Comparison of ENCODE assay signal across 8 mouse cellular contexts in the genomic region with DNA sequence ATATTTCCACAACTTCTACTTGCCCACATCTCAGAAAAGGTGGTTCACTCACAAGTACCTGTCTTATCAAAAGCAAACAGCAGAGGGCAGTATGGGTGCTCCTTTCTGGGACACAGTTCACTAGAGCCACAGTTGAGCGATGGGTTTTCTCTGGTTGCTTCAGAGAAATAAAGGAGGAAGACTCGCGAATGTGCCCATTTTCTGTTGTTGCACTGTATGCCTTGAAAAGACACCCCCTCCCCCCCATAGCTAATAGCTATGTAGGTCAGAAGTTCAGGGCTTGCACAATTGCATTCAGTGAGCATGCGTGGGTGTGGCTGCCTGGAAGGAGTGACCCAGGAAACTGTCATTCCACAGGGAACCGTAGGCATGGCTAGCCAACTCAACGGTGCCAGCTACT. TPM values are rescaled to one million over a fixed set of nuclear protein-coding genes. Genes with fewer than 3 reads are reported as not detected.
DNase-seq lines count a peak whose midpoint lies in the region; ATAC-seq and TF ChIP-seq lines count a peak whose summit lies in the region.

No protein-coding gene starts in this region.

- H3K4me2 ChIP-seq in heart, embryonic 11.5 days, result peak overlapping the region; percentile 50
- peak overlapping the region; percentile 50 for H3K4me2 ChIP-seq in kidney, embryonic 15.5 days

- H3K36me3 ChIP-seq in heart, embryonic 11.5 days (ENCODE audit: control insufficient read depth, insufficient read depth, low read length), result no peaks in the 10 kb centered on the region
- H3K36me3 ChIP-seq in kidney, embryonic 15.5 days, result no peaks in the 10 kb centered on the region

- peak; percentile 85 to 87 for DNase-seq in B cell, adult 2 months
- DNase-seq in liver, result peak; percentile 57
- peak; percentile 79 to 88 for DNase-seq in spleen, postnatal 4 days (ENCODE audit: low spot score in 2 of 2)

- peak; percentile 95 for ATAC-seq in erythroblast, adult 5-6 weeks (replicated peaks; ENCODE audit: low FRiP score, poor library complexity, severe bottlenecking)
- no peak for ATAC-seq in heart, embryonic 11.5 days (replicated peaks; ENCODE audit: insufficient number of reproducible peaks, low FRiP score, low TSS enrichment)
- peak; percentile 56; the same call in 1 of the 2 replicates for ATAC-seq in kidney, embryonic 15.5 days (replicated peaks; ENCODE audit: low FRiP score)
- ATAC-seq in monocyte, adult 5-6 weeks (replicated peaks; ENCODE audit: insufficient number of reproducible peaks, low FRiP score, low TSS enrichment, poor library complexity, severe bottlenecking), result peak; percentile 78

- 26% methylated on average over 6 of the region's 6 CpGs for WGBS in heart, embryonic 11.5 days (ENCODE audit: insufficient replicate concordance)
- WGBS in kidney, embryonic 15.5 days, result 11% methylated on average over 6 of the region's 6 CpGs

- no peak for TF ChIP-seq CTCF in bone marrow macrophage, adult 2 months (IDR thresholded peaks at IDR 0.05; ENCODE audit: low read depth, low read length)

- no peaks in the 10 kb centered on the region for H3K9me3 ChIP-seq in heart, embryonic 11.5 days (replicated peaks; ENCODE audit: control insufficient read depth, low read length)
- H3K9me3 ChIP-seq in kidney, embryonic 15.5 days (replicated peaks), result no peaks in the 10 kb centered on the region

- H3K4me3 ChIP-seq in bone marrow macrophage, adult 2 months (ENCODE audit: insufficient read depth, low read length), result peak overlapping the region; percentile 32; the same call in 1 of the 2 replicates
- H3K4me3 ChIP-seq in heart, embryonic 11.5 days (ENCODE audit: low read depth, low read length), result no peak overlapping the region
- peak overlapping the region; percentile 19; the same call in 1 of the 2 replicates for H3K4me3 ChIP-seq in kidney, embryonic 15.5 days (replicated peaks)

- H3K27me3 ChIP-seq in heart, embryonic 11.5 days (ENCODE audit: control insufficient read depth, insufficient read depth, low read length), result no peaks in the 10 kb centered on the region
- H3K27me3 ChIP-seq in kidney, embryonic 15.5 days, result no peaks in the 10 kb centered on the region

- H3K4me1 ChIP-seq in bone marrow macrophage, adult 2 months (ENCODE audit: control insufficient read depth, insufficient read depth, low read length), result peaks cover 16% of the 10 kb centered on the region
- H3K4me1 ChIP-seq in heart, embryonic 11.5 days (ENCODE audit: control insufficient read depth, insufficient read depth, low read length), result no peaks in the 10 kb centered on the region
- H3K4me1 ChIP-seq in kidney, embryonic 15.5 days, result 0 out of 2 replicates have a peak, but pooled peaks cover 3% of the 10 kb centered on the region

- no peak overlapping the region for H3K9ac ChIP-seq in heart, embryonic 11.5 days (ENCODE audit: low read depth, low read length)
- H3K9ac ChIP-seq in kidney, embryonic 15.5 days, result no peak overlapping the region

- no peak for TF ChIP-seq POLR2A in bone marrow macrophage, adult 2 months (IDR thresholded peaks at IDR 0.05; ENCODE audit: borderline replicate concordance, low read depth, low read length)

- H3K27ac ChIP-seq in bone marrow macrophage, adult 2 months (ENCODE audit: insufficient read depth, low read depth, low read length), result no peak overlapping the region
- no peak overlapping the region for H3K27ac ChIP-seq in heart, embryonic 11.5 days (ENCODE audit: low read depth, low read length)
- H3K27ac ChIP-seq in kidney, embryonic 15.5 days, result no peak overlapping the region

RNA-seq across cellular contexts. Expression of gene Slc44a1, which starts 55.5 kb away (rescaled TPM):
- 58.3 and 69.4 TPM in 2 replicates for polyA plus RNA-seq in bone marrow macrophage, adult 2 months (2012; ENCODE audit: insufficient read depth, insufficient read length, missing spikeins)
- total RNA-seq in erythroblast, adult 5-6 weeks (2015; ENCODE audit: low replicate concordance), result 27.3 and 36.4 TPM in 2 replicates
- total RNA-seq in erythroblast, adult 5-6 weeks (2017; ENCODE audit: low replicate concordance), result 37.0 and 49.6 TPM in 2 replicates
- polyA plus RNA-seq in heart, embryonic 11.5 days (2014; fragmentation: Nextera tagmentation; extraction: Ambion mirVana), result 19.5 and 25.5 TPM in 2 replicates
- polyA plus RNA-seq in kidney, embryonic 15.5 days (2015; fragmentation: Nextera tagmentation; extraction: Ambion mirVana), result 38.0 and 38.1 TPM in 2 replicates
- 11.0 to 21.2 TPM (median 12.1 TPM) in 3 replicates for total RNA-seq in monocyte, adult 5-6 weeks (2017)
